Mouse (Mus musculus): ENCODE measurements at regions not wholly inside any gene's neighbourhood (a gene's known extent, or its start where the extent isn't known, plus 50 kb on each side); places are given as distances from the start of the nearest gene placed in this dataset.

DNA sequence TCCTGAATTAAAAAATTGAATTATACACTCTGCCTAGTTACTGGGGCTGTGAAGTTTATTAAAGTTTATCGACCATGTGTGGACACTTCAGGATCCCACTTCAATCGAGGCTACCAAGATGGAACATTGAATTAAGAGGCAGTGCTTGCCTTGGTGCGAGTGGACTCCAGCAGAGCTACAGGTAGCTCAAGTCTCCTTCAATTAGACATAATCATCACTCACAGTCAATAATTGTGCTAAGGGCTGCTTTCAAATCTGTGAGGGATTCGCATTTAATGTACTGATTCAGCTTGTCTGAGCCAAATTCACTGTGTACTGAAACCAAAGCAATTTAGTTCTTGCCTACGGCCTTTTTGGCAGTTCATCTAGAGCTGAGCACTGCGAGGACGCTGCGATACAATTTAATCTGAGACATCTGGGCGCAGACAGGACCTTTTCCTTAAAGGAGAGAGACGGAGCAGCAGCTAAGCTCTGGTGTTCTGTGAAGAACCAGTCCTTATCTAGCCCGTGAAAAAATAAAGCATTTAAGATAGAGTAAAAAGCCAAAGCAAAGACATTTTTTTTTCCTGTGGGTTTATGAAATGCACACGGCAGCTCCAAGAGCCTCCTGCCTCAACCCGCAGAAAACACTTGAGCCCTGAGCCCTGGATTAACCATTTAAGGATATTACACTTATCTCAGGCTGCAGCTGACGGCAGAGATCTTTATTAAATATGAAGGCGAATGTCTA is 220.8 kb upstream of the Irx1 start:
- no peaks in the 10 kb centered on the region for H3K9me3 ChIP-seq (replicated peaks)
- no peak overlapping the region for H3K4me2 ChIP-seq
- H3K27ac ChIP-seq (replicated peaks), result no peak overlapping the region
- H3K27me3 ChIP-seq (replicated peaks), result no peaks in the 10 kb centered on the region
- H3K9ac ChIP-seq (replicated peaks), result no peak overlapping the region
- 0 out of 2 replicates have a peak, but pooled peaks cover 4% of the 10 kb centered on the region for H3K4me1 ChIP-seq
- ATAC-seq (ENCODE audit: low FRiP score), result no peak; the same call in 1 of the 2 replicates
- H3K36me3 ChIP-seq, result no peaks in the 10 kb centered on the region
- no peak overlapping the region for H3K4me3 ChIP-seq (replicated peaks)
- whole genome bisulfite sequencing, result 69% methylated on average over 15 of the region's 15 CpGs

DNA sequence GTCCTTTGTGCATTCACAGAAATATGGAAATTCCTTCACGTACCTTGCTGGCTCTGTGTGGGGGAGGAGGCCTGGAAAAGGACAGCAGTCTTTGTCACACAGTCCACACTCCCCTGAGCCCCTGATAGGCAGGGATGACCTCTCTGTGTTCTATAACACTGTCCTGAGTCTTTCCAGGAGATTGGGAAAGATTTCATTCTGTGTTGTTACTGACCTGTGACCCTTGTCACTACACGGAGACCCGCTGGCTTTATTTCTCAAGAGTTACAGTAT is 221.3 kb upstream of the Irx1 start:
- Histone ChIP-seq H3K4me1 (0 out of 2 replicates have a peak, but pooled peaks cover 4% of the 10 kb centered on the region), H3K4me2 (no peak overlapping the region), H3K9ac (replicated peaks) (no peak overlapping the region), H3K27me3 (replicated peaks) (no peaks in the 10 kb centered on the region), H3K9me3 (replicated peaks) (no peaks in the 10 kb centered on the region), H3K4me3 (replicated peaks) (no peak overlapping the region), H3K27ac (replicated peaks) (no peak overlapping the region), H3K36me3 (no peaks in the 10 kb centered on the region)
- ATAC-seq (ENCODE audit: low FRiP score), result no peak
- WGBS, result 82% methylated on average over 3 of the region's 3 CpGs

DNA sequence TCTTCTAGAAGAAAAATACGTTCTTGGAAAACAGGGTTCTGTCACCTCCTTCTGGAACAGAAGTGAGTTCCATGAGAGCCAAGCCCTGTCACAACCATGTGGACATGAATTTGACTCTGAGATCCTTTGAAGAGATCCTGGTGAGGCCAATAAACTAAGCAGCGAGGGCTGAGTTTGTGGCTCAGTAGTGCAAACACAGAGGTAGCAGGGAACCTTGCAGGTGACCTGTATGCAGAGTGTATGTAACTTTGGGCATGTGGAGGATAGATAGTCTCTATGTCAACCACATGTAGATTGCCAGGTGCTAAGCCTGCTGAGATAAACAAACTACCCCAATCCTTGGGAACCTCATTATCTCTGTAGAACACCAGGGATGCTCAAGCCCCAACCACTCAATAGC is 232.4 kb upstream of the Irx1 start:
- Histone ChIP-seq H3K27ac (replicated peaks) (no peak overlapping the region), H3K36me3 (no peaks in the 10 kb centered on the region), H3K4me3 (replicated peaks) (no peak overlapping the region), H3K4me1 (no peaks in the 10 kb centered on the region; the same call in 1 of the 2 replicates), H3K9me3 (replicated peaks) (0 out of 2 replicates have a peak, but pooled peaks cover 4% of the 10 kb centered on the region), H3K27me3 (replicated peaks) (peaks cover 7% of the 10 kb centered on the region; the same call in 1 of the 2 replicates), H3K9ac (replicated peaks) (no peak overlapping the region), H3K4me2 (no peak overlapping the region)
- 89% methylated on average over 2 of the region's 2 CpGs for WGBS
- no peak for ATAC-seq (ENCODE audit: low FRiP score)

DNA sequence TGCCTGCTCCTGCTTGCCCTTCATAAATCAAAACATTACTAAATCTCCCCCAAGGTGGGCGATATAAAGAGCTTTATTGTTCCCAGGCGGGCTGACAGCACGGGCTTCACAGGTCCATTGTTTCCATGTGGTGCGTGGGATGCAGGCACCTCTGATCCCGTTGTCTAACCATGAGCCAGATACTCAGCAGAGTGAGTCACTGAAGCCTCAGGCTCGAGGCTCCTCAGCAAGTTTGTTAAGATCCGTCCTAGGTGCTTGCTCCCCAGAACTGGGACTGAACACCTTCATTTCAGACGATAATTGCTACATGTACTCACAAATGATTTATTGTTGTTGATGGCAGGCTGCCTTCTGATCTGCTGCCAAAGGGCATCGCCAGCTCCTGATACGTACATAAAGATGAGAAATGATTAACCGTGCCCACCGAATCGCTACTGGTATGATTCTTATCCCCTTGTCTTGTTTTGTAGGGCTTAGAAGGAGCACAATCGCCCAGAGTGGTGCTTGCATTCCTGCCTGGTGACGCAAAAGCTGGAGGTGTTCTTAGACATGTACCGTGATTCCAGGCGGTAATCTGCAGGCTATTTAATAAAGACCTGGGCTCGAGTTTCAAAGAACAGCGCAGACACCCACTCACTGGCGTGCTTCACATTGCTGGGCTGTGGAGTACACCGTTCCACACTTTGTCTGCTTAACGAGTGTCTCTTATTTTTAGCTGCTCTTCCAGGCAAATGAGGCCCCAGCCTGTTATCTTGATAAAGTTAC is 235.0 kb upstream of the Irx1 start:
- 55% methylated on average over 22 of the region's 22 CpGs for WGBS
- no peak for ATAC-seq (ENCODE audit: low FRiP score)

DNA sequence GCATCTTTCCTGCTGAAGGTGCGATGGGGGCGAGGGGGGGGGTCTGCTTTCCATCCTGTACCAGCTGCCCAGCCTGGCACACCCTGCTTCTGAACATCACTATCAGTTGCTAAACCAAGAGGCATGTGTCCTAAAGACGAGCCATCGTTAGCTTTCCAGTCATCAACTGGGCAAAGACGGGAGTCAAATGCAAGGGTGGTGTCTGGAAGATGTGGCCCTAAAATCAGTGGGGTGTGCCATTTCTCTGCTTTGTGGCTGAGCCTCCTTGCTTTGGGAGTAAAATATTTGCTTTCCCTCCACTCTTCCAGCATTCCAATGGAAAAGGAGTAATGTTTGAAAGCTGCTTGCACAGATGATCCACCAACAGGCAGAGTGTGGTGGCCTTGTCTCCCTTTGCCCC is 246.0 kb upstream of the Irx1 start:
- H3K9ac ChIP-seq (replicated peaks), result no peak overlapping the region
- WGBS, result 37% methylated on average over 5 of the region's 5 CpGs

More for the DNA sequence above, 235.0 kb upstream of the Irx1 start:
- H3K4me3 ChIP-seq (replicated peaks), result no peak overlapping the region
- H3K9me3 ChIP-seq (replicated peaks), result no peaks in the 10 kb centered on the region
- H3K9ac ChIP-seq (replicated peaks), result no peak overlapping the region
- H3K4me1 ChIP-seq, result no peaks in the 10 kb centered on the region; the same call in 1 of the 2 replicates
- no peaks in the 10 kb centered on the region for H3K36me3 ChIP-seq
- peaks cover 14% of the 10 kb centered on the region; the same call in 1 of the 2 replicates for H3K27me3 ChIP-seq (replicated peaks)
- no peak overlapping the region for H3K27ac ChIP-seq (replicated peaks)
- no peak overlapping the region for H3K4me2 ChIP-seq

DNA sequence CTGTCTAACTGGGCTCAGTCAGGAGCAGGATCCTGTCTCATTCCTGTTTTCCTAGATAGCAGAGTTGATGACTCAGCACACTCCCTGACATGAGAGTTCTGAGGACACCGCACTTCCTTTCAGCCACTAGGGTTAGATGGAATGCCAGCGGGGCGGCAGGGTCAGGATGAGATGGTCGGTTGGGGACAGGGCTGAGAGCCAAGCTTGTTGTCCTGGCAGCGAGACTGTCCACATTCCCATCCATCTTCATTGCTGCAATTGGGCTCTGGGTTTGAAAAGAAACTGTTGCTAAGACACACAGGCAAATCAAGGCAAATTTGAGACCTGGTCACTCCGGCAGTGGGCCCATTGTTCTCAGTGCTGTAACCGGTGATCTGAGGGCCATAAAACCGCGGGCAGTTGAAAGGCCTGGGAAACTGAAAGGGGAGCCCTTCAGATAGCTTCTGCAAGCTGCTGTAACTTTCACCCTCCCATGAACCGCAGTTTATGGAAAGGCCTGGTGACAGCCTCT is 246.5 kb upstream of the Irx1 start:
- Histone ChIP-seq H3K4me3 (replicated peaks) (no peak overlapping the region), H3K27ac (replicated peaks) (no peak overlapping the region), H3K27me3 (replicated peaks) (peaks cover 56% of the 10 kb centered on the region), H3K4me1 (peaks cover 12% of the 10 kb centered on the region), H3K9me3 (replicated peaks) (no peaks in the 10 kb centered on the region), H3K4me2 (no peak overlapping the region), H3K36me3 (no peaks in the 10 kb centered on the region), H3K9ac (replicated peaks) (no peak overlapping the region)
- ATAC-seq (ENCODE audit: low FRiP score), result peak; percentile 66; the same call in 1 of the 2 replicates
- 3% methylated on average over 10 of the region's 10 CpGs for WGBS

More for the DNA sequence above, 246.0 kb upstream of the Irx1 start:
- ATAC-seq (ENCODE audit: low FRiP score), result no peak
- Histone ChIP-seq H3K4me1 (peaks cover 12% of the 10 kb centered on the region), H3K36me3 (no peaks in the 10 kb centered on the region), H3K4me3 (replicated peaks) (no peak overlapping the region), H3K27me3 (replicated peaks) (peaks cover 51% of the 10 kb centered on the region), H3K4me2 (no peak overlapping the region), H3K27ac (replicated peaks) (no peak overlapping the region), H3K9me3 (replicated peaks) (no peaks in the 10 kb centered on the region)

DNA sequence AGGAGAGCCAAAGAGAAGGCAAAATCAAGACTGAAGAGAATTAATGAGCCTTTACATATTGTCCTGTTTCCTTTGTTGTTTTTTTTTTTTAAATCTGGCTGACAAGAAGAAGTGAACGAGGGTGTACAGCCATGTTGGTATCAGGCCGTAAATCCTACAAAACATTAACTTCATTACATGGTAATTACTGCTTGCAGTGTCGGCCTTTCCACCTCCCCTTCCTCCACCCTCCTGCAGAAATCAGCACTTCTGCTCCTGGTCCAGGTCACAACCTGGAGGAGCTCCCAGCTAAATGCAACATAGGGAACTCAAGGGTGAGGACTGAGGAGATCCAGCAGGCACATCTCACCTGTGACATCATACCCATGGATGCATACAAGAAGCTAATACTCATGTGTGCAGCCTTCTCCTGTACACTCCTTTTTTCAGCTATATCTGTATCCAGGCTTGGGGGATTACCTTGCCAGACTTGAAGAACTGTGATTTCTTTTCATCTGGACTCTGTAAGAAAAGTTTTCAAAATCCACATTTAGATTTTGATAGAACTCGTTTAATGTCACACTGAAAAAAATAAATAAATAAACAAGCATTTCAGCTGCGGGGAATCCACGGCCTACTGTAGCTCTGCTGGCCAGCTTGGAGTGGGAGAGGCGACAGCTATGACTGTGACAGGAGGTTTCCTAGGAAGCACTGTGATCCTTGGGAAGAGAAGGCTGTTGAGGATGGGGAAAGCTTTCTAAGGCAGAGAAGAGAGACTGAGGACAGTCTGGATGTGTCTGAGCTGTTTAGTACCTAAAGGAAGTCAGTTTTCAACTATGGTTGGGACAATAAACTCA is 247.2 kb upstream of the Irx1 start:
- H3K36me3 ChIP-seq, result no peaks in the 10 kb centered on the region
- peaks cover 12% of the 10 kb centered on the region for H3K4me1 ChIP-seq
- H3K27me3 ChIP-seq (replicated peaks), result peaks cover 62% of the 10 kb centered on the region
- no peak overlapping the region for H3K27ac ChIP-seq (replicated peaks)
- no peaks in the 10 kb centered on the region for H3K9me3 ChIP-seq (replicated peaks)
- no peak overlapping the region for H3K4me3 ChIP-seq (replicated peaks)
- 25% methylated on average over 7 of the region's 7 CpGs for WGBS
- no peak overlapping the region for H3K4me2 ChIP-seq
- ATAC-seq (ENCODE audit: low FRiP score), result no peak
- H3K9ac ChIP-seq (replicated peaks), result no peak overlapping the region

DNA sequence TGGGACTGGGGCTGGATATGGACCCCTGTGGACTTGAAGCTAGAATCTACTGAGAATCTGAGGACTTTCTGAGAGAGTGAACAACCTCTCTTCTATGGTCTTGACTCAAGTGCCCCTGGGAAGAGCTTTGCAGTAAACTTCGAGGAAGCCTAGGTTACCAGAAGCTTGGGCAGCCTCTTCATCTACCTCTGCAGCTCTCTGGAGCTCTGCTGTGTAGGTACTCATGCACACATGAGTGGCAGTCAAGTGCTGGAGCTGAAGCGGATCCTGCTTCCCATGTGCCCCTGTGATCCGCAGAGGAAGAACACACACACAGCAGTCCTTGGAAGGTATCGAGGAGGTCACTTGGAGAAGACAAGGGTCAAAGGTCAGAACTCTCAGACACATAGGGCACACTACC is 248.2 kb upstream of the Irx1 start:
- no peaks in the 10 kb centered on the region for H3K9me3 ChIP-seq (replicated peaks)
- no peak overlapping the region for H3K4me3 ChIP-seq (replicated peaks)
- 67% methylated on average over 4 of the region's 4 CpGs for WGBS
- no peak overlapping the region for H3K4me2 ChIP-seq
- H3K36me3 ChIP-seq, result no peaks in the 10 kb centered on the region
- no peak overlapping the region for H3K9ac ChIP-seq (replicated peaks)
- peaks cover 12% of the 10 kb centered on the region for H3K4me1 ChIP-seq
- H3K27ac ChIP-seq (replicated peaks), result no peak overlapping the region
- H3K27me3 ChIP-seq (replicated peaks), result peaks cover 64% of the 10 kb centered on the region
- ATAC-seq (ENCODE audit: low FRiP score), result no peak

DNA sequence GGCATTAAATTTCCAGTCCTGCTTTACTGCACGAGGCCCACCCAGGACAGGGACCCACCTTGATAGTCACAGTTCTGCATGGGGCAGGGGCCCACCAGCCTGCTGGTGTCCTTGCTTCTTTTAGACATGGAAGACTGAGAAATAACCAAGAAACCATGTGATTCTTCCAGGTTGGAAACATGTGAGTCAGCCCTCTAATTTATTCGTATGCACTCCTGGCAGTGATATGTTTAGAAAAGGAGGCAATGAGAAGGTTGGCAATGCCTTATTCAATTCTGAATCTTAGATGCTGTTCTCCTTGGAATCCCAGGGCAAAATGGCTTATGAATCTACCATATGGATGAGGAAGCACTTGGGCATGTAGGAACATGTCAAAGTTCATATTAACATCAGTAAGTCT is 249.2 kb upstream of the Irx1 start:
- Histone ChIP-seq H3K4me2 (no peak overlapping the region), H3K36me3 (no peaks in the 10 kb centered on the region), H3K9ac (replicated peaks) (no peak overlapping the region), H3K4me1 (peaks cover 12% of the 10 kb centered on the region), H3K9me3 (replicated peaks) (no peaks in the 10 kb centered on the region), H3K27me3 (replicated peaks) (peaks cover 62% of the 10 kb centered on the region), H3K4me3 (replicated peaks) (no peak overlapping the region), H3K27ac (replicated peaks) (no peak overlapping the region)
- 74% methylated on average over 2 of the region's 2 CpGs for WGBS
- ATAC-seq (ENCODE audit: low FRiP score), result no peak

DNA sequence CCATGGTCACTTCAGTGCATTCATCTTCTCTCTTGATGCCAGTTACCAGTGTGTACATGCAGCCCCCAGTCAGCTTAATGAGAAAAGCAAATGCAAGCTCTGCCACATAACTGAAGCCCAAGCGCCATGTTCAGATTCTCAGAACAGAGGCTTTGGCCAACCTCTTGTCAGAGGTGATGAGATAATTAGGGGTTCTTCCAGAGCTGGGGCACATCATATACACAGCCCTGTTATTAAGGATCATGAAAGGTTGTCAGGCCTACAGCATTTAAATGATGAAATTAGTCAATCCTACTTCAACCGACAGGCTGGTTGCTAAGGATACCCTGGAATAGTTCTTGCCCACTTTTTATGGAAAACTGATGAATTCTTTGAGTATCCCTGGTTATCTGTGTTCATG is 255.8 kb upstream of the Irx1 start:
- no peak overlapping the region for H3K9ac ChIP-seq (replicated peaks)
- H3K4me3 ChIP-seq (replicated peaks), result no peak overlapping the region
- no peak overlapping the region for H3K27ac ChIP-seq (replicated peaks)
- H3K4me2 ChIP-seq, result no peak overlapping the region
- 89% methylated on average over 2 of the region's 2 CpGs for WGBS
- no peaks in the 10 kb centered on the region for H3K9me3 ChIP-seq (replicated peaks)
- ATAC-seq (ENCODE audit: low FRiP score), result no peak
- H3K4me1 ChIP-seq, result no peaks in the 10 kb centered on the region
- H3K27me3 ChIP-seq (replicated peaks), result peaks cover 20% of the 10 kb centered on the region
- no peaks in the 10 kb centered on the region for H3K36me3 ChIP-seq

DNA sequence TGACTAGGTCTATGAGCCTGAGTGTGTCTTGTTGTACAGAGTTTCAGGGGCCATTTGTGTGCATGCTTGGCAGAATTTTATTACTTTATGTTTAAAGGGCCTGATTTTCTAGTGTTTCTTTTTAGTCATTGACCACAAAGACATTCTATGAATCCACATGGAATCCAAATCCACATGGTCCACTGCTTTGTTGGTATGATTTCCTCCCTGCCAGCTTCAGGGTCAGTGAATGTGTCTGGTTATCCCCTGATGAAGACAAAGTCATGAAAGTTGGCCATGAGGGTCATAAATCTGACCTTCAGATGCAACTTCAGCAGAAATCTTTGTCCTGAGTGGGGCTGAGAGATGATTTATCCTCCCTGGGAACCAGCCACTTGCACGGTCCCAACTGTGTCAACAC is 263.6 kb upstream of the Irx1 start:
- Histone ChIP-seq H3K27me3 (replicated peaks) (no peaks in the 10 kb centered on the region; the same call in 1 of the 2 replicates), H3K4me1 (no peaks in the 10 kb centered on the region), H3K4me2 (no peak overlapping the region), H3K27ac (replicated peaks) (no peak overlapping the region), H3K36me3 (no peaks in the 10 kb centered on the region), H3K4me3 (replicated peaks) (no peak overlapping the region), H3K9ac (replicated peaks) (no peak overlapping the region), H3K9me3 (replicated peaks) (no peaks in the 10 kb centered on the region)
- no peak for ATAC-seq (ENCODE audit: low FRiP score)
- WGBS, result 82% methylated on average over 1 of the region's 1 CpGs

Measured in neural tube, embryonic 15.5 days (tissue).